Mouse (Mus musculus) embryonic facial prominence, embryonic 10.5 days (tissue): Measurements from ENCODE around the gene Arl4c. TPM values are rescaled to one million over a fixed set of nuclear protein-coding genes. Genes with fewer than 3 reads are reported as not detected.

Experiments used
- DNase-seq: peaks from one replicate; pipeline ENCODE4 v3.0.0-alpha.2; 2017; ENCODE audit warnings: low spot score
- H3K27ac ChIP-seq: fragments of 300-500 bp; sonication (generic); replicated peaks from 2 replicates; pipeline ENCODE4 v1.5.1; 2016; ENCODE audit warnings: mild to moderate bottlenecking
- H3K27me3 ChIP-seq: fragments of 300-500 bp; sonication (generic); replicated peaks from 2 replicates; pipeline ENCODE4 v1.6.1; 2016; ENCODE audit warnings: low read depth, mild to moderate bottlenecking; ENCODE audit not compliant: poor library complexity, severe bottlenecking
- H3K36me3 ChIP-seq: fragments of 300-500 bp; sonication (generic); replicated peaks from 2 replicates; pipeline ENCODE4 v1.6.1; 2016; ENCODE audit warnings: mild to moderate bottlenecking, moderate library complexity
- H3K4me1 ChIP-seq: fragments of 300-500 bp; sonication (generic); 2 replicates; pipeline ENCODE4 v1.6.1; 2016
- H3K4me3 ChIP-seq: fragments of 300-500 bp; sonication (generic); 2 replicates; pipeline ENCODE4 v1.5.1; 2016; ENCODE audit warnings: mild to moderate bottlenecking, moderate library complexity
- H3K9me3 ChIP-seq: fragments of 300-500 bp; sonication (generic); 2 replicates; pipeline ENCODE4 v1.6.1; 2016; ENCODE audit warnings: mild to moderate bottlenecking
- WGBS: fragments of 180-500 bp; shearing (Covaris S2); methylation state at CpG from one replicate; pipeline ENCODE4 v1.1.7; 2016; 5-methylcytosine and 5-hydroxymethylcytosine counted together
- polyA plus RNA-seq: library from polyadenylated mRNA; unstranded; fragments of >200 nt; fragmentation: Nextera tagmentation; extraction: Ambion mirVana; gene quantifications from 2 replicates; pipeline ENCODE4 v1.2.1, GENCODE M21; 2016

Gene Arl4c
- polyA plus RNA-seq, 1 experiment from 2014 or later, result 15.4 TPM

- Histone ChIP-seq H3K36me3 (no peaks in the 10 kb centered on the region), H3K9me3 (no peaks in the 10 kb centered on the region), H3K27me3 (no peaks in the 10 kb centered on the region; the same call in none of the 2 replicates), H3K4me1 (no peaks in the 10 kb centered on the region; the same call in 1 of the 2 replicates), H3K27ac (no peak overlapping the region), H3K4me3 (no peak overlapping the region)
- WGBS, result 47% methylated on average over 11 of the region's 11 CpGs
- no peak for DNase-seq
These were observed 18.7 kb upstream of the Arl4c start for GRCm38 (mm10) chr1:88720626-88721229.

DNA sequence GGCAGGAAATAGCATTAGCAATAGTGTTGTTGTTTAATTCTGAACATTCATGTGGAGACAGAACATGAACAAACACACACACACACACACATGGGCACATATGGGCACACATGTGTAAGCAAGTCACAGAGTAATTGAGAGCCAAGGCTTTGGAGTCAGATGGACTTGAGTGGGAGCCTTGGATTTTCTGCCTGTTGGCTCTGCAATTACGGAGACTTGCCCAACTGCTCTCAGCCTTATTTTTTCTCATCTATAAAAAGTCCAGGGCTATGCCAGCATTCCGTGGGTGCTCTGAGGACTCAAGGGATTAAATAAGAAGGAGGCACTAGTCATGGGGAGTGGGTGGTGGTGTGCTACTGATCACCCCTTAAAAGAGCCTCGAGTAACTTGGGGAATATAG, 16.5 kb upstream of the Arl4c start:
- DNase-seq, result no peak

DNA sequence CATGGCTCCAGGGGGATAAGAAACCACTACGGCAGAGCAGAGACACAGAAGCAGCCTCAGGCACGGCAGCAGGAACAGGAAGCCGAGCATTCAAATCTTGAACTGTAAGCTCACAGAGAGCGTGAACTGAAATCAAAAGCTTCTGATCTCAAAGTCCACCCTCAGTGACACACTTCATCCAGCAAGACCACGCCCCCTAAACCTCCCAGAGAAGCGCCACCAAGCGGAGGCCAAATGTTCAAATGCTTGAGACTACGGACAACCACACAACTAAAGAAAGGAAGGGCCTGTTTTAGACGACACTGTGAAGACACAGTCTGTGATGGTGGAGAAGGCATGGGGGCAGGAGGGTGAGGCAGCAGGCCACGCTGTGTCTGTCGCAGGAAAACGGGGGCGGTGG, 15.7 kb upstream of the Arl4c start:
- no peak for DNase-seq
- 83% methylated on average over 13 of the region's 13 CpGs for WGBS
- no peaks in the 10 kb centered on the region for H3K9me3 ChIP-seq
- no peak overlapping the region for H3K27ac ChIP-seq
- no peaks in the 10 kb centered on the region; the same call in 1 of the 2 replicates for H3K4me1 ChIP-seq
- H3K27me3 ChIP-seq, result no peaks in the 10 kb centered on the region; the same call in none of the 2 replicates
- H3K36me3 ChIP-seq, result no peaks in the 10 kb centered on the region
- H3K4me3 ChIP-seq, result no peak overlapping the region

More for the DNA sequence above, 16.5 kb upstream of the Arl4c start:
- H3K36me3 ChIP-seq, result no peaks in the 10 kb centered on the region
- no peaks in the 10 kb centered on the region; the same call in 1 of the 2 replicates for H3K4me1 ChIP-seq
- no peak overlapping the region for H3K4me3 ChIP-seq
- no peak overlapping the region for H3K27ac ChIP-seq
- 83% methylated on average over 3 of the region's 3 CpGs for WGBS
- H3K27me3 ChIP-seq, result no peaks in the 10 kb centered on the region; the same call in none of the 2 replicates
- no peaks in the 10 kb centered on the region for H3K9me3 ChIP-seq

GRCm38 (mm10) chr1:88712011-88712410, 10.0 kb upstream of the Arl4c start:
- H3K4me3 ChIP-seq, result no peak overlapping the region
- no peaks in the 10 kb centered on the region for H3K36me3 ChIP-seq
- WGBS, result 92% methylated on average over 6 of the region's 6 CpGs
- no peak for DNase-seq
- H3K9me3 ChIP-seq, result no peaks in the 10 kb centered on the region
- H3K27me3 ChIP-seq, result peaks cover 11% of the 10 kb centered on the region
- H3K27ac ChIP-seq, result no peak overlapping the region
- H3K4me1 ChIP-seq, result peaks cover 4% of the 10 kb centered on the region

DNA sequence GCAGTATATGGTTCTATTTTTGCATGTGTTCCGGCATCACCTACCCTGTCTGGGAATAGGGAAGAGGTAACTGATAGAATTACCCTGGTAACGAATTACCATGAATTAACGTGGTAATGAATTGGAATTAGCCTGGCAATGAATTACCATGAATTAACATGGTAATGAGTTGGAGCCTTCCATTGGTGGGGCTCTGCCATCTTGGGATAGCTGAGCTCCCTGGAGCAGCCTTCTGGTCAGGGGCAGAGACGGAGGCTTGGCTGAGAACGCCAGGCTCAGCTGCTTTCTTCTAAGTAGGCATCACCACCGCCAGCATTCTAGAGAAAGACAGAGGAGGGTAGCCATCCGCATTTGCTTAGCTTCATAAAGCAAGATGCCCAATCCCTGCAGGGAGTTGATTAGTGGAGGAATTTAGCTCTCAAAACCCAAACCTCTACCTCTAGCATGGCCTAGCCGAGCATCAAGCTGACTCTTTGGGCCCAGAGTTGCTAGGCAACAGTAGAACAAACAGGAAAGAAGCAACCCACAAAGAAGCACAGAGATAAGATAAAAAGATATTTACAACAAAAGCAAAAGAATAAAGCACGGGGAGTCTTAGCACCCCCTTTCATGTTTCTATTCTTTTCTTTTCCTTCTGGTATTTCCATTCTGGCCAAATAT, 6.8 kb upstream of the Arl4c start:
- no peaks in the 10 kb centered on the region for H3K9me3 ChIP-seq
- H3K27me3 ChIP-seq, result peaks cover 18% of the 10 kb centered on the region
- no peak overlapping the region for H3K27ac ChIP-seq
- H3K4me1 ChIP-seq, result peaks cover 13% of the 10 kb centered on the region
- WGBS, result 73% methylated on average over 9 of the region's 9 CpGs
- no peak overlapping the region for H3K4me3 ChIP-seq
- H3K36me3 ChIP-seq, result no peaks in the 10 kb centered on the region
- DNase-seq, result no peak

GRCm38 (mm10) chr1:88708191-88708590, 6.2 kb upstream of the Arl4c start:
- no peak for DNase-seq
- H3K9me3 ChIP-seq, result no peaks in the 10 kb centered on the region
- no peak overlapping the region for H3K4me3 ChIP-seq
- H3K4me1 ChIP-seq, result peaks cover 13% of the 10 kb centered on the region
- H3K36me3 ChIP-seq, result no peaks in the 10 kb centered on the region
- 69% methylated on average over 3 of the region's 3 CpGs for WGBS
- H3K27ac ChIP-seq, result no peak overlapping the region
- peaks cover 24% of the 10 kb centered on the region for H3K27me3 ChIP-seq

- Histone ChIP-seq H3K27ac (no peak overlapping the region), H3K27me3 (peaks cover 31% of the 10 kb centered on the region), H3K36me3 (no peaks in the 10 kb centered on the region), H3K4me3 (no peak overlapping the region), H3K9me3 (no peaks in the 10 kb centered on the region), H3K4me1 (peaks cover 15% of the 10 kb centered on the region)
- peak; percentile 26 for DNase-seq
- WGBS, result 19% methylated on average over 6 of the region's 6 CpGs
These were observed 5.5 kb upstream of the Arl4c start for GRCm38 (mm10) chr1:88707536-88707935.

- DNase-seq, result peak; percentile 94
- Histone ChIP-seq H3K27ac (0 out of 2 replicates have a peak overlapping the region, but pooled peaks have one; percentile 20), H3K9me3 (no peaks in the 10 kb centered on the region), H3K4me1 (peaks cover 21% of the 10 kb centered on the region), H3K4me3 (peak overlapping the region; percentile 25; the same call in 1 of the 2 replicates), H3K36me3 (no peaks in the 10 kb centered on the region), H3K27me3 (peaks cover 33% of the 10 kb centered on the region)
- WGBS, result 1% methylated on average over 15 of the region's 15 CpGs
These were observed 3.8 kb upstream of the Arl4c start for GRCm38 (mm10) chr1:88705799-88706198.

DNA sequence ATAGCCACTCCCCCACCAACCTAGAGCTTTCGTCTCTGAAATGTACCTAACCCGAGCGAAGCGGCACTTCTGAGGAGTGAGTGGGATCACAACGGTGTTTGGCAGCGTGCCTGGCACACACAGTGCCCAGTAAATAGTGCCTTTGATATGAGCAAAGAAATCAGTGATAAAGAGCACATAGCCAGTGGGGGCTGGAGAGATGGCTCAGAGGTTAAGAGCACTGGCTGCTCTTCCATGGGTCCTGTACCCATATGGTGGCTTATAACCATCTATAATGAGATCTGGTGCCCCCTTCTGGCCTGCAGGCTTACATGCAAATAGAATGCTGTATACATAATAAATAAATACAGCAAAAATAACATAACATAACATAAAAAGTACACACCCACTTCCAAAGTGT, 3.0 kb upstream of the Arl4c start:
- peak; percentile 57 for DNase-seq
- 60% methylated on average over 6 of the region's 6 CpGs for WGBS
- peaks cover 27% of the 10 kb centered on the region for H3K4me1 ChIP-seq
- no peak overlapping the region for H3K27ac ChIP-seq
- peaks cover 33% of the 10 kb centered on the region for H3K27me3 ChIP-seq
- no peaks in the 10 kb centered on the region for H3K36me3 ChIP-seq
- no peak overlapping the region for H3K4me3 ChIP-seq
- H3K9me3 ChIP-seq, result no peaks in the 10 kb centered on the region

DNA sequence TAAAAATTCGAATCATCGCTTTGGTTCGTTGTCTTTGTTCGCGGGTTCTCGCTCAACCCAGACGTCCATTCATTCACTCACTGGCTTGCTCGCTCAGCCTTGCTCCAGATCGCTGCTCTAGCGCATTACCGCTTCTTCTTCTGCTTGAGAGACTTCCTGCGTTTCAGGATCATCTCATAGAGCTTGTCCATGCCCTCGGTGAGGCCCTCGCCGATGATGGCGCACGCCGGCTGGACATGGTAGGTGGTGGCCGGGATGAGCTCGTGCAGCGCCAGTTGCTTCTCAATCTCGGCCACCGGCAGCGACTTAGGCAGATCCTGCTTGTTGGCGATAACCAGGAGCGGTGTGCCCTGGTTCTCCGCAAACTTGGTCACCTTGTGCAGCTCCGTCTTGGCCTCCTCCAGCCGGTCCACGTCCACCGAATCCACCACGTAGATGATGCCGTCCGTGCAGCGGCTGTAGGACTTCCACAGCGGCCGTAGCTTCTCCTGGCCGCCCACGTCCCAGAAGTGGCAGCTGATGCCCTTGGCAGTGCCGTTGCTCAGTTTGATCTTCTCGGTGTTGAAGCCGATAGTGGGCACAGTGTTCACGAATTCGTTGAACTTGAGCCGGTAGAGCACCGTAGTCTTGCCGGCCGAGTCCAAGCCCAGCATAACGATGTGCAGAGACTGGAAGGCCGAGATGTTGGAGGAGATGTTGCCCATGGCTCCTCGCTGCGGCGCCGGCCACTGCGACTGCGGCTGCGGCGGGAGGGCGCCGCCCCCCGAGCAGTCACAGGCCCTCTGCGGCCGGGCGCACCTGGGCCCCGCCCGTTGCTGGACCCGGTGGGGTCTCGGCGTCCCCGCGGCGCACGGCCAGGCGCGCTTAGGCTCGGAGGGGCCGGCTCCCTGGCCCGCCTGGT, 810 bp downstream of the Arl4c start:
- H3K9me3 ChIP-seq, result no peaks in the 10 kb centered on the region
- under 1% methylated on average over 78 of the region's 78 CpGs for WGBS
- peaks cover 22% of the 10 kb centered on the region for H3K27me3 ChIP-seq
- peak overlapping the region; percentile 85 for H3K4me3 ChIP-seq
- peaks cover 39% of the 10 kb centered on the region for H3K4me1 ChIP-seq
- H3K36me3 ChIP-seq, result peaks cover 21% of the 10 kb centered on the region
- DNase-seq, result peak; percentile 75
- peak overlapping the region; percentile 96 for H3K27ac ChIP-seq

GRCm38 (mm10) chr1:88699856-88700791, 1.9 kb downstream of the Arl4c start:
- peak; percentile 76 for DNase-seq
- WGBS, result 6% methylated on average over 25 of the region's 25 CpGs

More at GRCm38 (mm10) chr1:88699856-88700791, 1.9 kb downstream of the Arl4c start:
- Histone ChIP-seq H3K27me3 (peaks cover 22% of the 10 kb centered on the region), H3K27ac (peak overlapping the region; percentile 96), H3K36me3 (peaks cover 21% of the 10 kb centered on the region), H3K4me3 (peak overlapping the region; percentile 85), H3K4me1 (peaks cover 33% of the 10 kb centered on the region), H3K9me3 (no peaks in the 10 kb centered on the region)
